Mouse (Mus musculus): ENCODE measurements at regions not wholly inside any gene's neighbourhood (a gene's known extent, or its start where the extent isn't known, plus 50 kb on each side); places are given as distances from the start of the nearest gene placed in this dataset.

DNA sequence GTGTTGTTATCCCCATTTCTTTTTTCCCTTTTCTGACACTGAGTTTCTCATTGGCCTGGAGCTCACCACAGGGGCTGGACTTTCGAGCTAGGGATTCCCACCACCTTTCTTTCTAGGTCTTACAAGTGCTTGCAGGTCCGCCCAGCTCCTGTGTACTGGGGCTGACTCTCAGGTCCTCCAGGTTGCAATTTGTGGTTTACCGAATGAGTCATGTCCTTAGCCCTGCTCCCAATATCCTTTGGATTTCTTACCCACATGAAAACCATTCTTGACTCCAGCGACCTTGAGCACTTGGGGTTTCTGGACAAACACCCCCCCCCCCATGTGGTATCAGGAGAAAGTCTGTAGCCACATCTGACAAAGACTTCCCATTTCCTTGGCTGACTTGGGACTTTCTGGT is 167.3 kb downstream of the Vrk1 start:
- no peak for TF ChIP-seq GATA4 (IDR thresholded peaks at IDR 0.05; ENCODE audit: insufficient replicate concordance, low read length)

DNA sequence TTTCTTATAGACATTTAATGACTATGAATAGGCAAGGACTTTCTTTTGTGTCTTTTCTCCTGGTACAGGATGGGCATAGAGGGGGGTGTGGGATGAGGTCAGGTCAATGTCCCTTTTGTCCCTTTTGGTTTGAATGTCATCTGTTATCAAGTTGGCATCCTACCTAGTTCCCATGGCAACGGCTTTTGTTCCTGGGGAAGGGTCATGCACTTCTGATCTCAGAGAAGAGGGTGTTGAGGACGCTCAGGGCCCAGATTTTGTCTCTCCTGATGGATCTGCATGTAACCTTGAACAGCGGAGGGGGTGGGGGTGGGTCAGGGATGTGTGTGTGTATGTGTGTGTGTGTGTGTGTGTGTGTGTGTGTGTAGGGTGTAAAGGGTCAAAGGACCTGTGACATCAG is 167.8 kb downstream of the Vrk1 start:
- TF ChIP-seq GATA4 (IDR thresholded peaks at IDR 0.05; ENCODE audit: insufficient replicate concordance, low read length): no peak

- no peak for TF ChIP-seq GATA4 (IDR thresholded peaks at IDR 0.05; ENCODE audit: insufficient replicate concordance, low read length)
These were observed 168.7 kb downstream of the Vrk1 start for GRCm38 (mm10) chr12:106178688-106179205.

- TF ChIP-seq GATA4 (IDR thresholded peaks at IDR 0.05; ENCODE audit: insufficient replicate concordance, low read length): no peak
These were observed 172.9 kb downstream of the Vrk1 start for GRCm38 (mm10) chr12:106182923-106183322.

GRCm38 (mm10) chr12:106183973-106184372 is 173.9 kb downstream of the Vrk1 start:
- no peak for TF ChIP-seq GATA4 (IDR thresholded peaks at IDR 0.05; ENCODE audit: insufficient replicate concordance, low read length)

DNA sequence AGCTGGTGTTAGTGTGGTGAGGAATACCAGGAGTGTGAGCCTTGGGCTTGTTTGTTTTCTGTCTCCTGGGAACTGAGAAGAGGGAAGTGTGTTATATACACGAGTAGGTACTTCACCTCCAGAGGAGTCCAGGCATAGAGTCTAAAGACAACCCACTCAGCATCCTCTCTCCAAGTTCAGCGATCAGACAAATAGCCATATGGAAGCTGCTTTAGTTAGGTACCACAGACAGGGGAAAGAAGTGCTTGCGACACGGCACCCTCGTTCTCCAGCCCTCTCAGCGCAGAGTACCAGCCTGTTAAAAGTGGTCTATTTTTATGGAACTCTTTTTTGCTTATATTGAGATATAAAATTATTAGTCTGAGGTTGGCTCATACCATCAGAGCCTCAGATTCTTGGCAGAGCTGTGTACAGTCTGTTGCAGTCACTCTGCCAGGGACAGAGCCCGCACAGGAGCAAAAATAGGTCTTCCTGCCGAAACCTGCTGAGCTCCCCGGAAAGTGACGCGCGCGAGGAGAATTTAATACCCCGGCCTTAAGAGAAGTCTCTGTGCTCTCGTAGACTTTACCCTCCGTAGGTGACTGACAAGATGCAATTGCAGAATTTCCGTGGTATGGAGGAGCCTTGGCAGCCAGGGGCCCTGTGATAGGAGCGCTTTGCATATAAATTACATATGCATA is 175.5 kb downstream of the Vrk1 start:
- TF ChIP-seq GATA4 (IDR thresholded peaks at IDR 0.05; ENCODE audit: insufficient replicate concordance, low read length): no peak

DNA sequence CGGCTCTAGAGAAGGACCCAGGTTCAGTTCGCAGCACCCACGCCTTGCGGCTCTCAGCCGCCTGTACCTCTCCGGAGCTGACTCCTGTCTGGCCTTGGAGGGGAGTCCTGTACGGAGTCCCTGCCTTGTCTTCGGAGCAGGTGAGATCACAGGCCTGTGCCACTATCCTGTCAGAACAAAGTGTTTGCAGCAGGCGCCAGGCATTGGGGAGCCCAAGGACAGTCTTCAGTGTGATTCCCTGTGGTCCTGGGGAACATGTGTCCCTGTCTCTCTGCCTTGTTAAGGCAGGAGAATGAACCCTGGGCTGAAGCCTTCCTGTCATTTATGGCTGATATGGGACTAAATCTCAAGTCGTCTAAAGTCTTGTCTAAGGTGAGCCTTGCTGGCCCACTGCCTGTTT is 176.5 kb downstream of the Vrk1 start:
- TF ChIP-seq GATA4 (IDR thresholded peaks at IDR 0.05; ENCODE audit: insufficient replicate concordance, low read length): no peak

- no peak for TF ChIP-seq GATA4 (IDR thresholded peaks at IDR 0.05; ENCODE audit: insufficient replicate concordance, low read length)
These were observed 181.7 kb downstream of the Vrk1 start for GRCm38 (mm10) chr12:106191771-106192170.

DNA sequence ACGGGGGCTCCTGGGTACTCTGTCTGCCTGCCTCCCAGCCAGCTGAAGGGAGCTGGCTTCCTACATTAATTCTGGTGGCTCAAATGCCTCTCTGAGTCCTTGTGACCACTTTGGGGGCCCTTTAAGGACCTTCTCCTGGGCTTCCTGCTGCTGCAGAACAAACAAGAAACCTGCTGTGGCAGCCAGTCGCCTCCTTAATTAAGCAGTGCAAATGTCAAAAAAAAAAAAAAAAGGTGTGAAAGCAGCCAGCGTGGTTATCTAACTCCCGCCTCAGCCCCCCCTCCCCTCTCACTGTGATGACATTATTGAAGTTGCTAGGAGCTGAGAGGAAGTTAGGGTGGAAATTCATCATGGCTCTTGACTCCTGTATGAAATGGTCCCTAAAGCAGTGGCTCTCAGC is 189.3 kb downstream of the Vrk1 start:
- TF ChIP-seq GATA4 (IDR thresholded peaks at IDR 0.05; ENCODE audit: insufficient replicate concordance, low read length): no peak

- no peak for TF ChIP-seq GATA4 (IDR thresholded peaks at IDR 0.05; ENCODE audit: insufficient replicate concordance, low read length)
These were observed 193.5 kb downstream of the Vrk1 start for GRCm38 (mm10) chr12:106203526-106203925.

GRCm38 (mm10) chr12:106210959-106211358 is 200.9 kb downstream of the Vrk1 start:
- TF ChIP-seq GATA4 (IDR thresholded peaks at IDR 0.05; ENCODE audit: insufficient replicate concordance, low read length): no peak

DNA sequence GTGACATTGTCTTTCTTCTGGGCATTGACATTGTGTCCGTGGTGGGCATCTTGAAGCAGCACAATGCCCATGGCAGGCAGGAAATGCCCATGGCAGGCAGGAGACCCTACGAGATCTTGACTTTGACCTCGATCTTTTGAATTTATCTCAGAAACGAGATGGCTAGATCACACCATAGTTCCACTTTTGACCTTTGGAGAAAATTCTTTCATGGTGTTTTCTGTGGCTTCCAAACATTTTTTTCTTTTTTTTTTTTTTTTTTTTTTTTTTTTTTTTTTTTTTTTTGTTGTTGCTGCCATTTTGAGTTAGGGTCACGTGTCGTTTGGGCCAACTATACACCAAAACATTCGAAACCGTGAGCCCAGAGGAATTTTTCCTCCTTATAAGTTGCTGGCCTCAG is 201.5 kb downstream of the Vrk1 start:
- no peak for TF ChIP-seq GATA4 (IDR thresholded peaks at IDR 0.05; ENCODE audit: insufficient replicate concordance, low read length)

GRCm38 (mm10) chr12:106212397-106212796 is 202.4 kb downstream of the Vrk1 start:
- no peak for TF ChIP-seq GATA4 (IDR thresholded peaks at IDR 0.05; ENCODE audit: insufficient replicate concordance, low read length)

GRCm38 (mm10) chr12:106220071-106220470 is 210.0 kb downstream of the Vrk1 start:
- no peak for TF ChIP-seq GATA4 (IDR thresholded peaks at IDR 0.05; ENCODE audit: insufficient replicate concordance, low read length)

- TF ChIP-seq GATA4 (IDR thresholded peaks at IDR 0.05; ENCODE audit: insufficient replicate concordance, low read length): no peak
These were observed 216.2 kb downstream of the Vrk1 start for GRCm38 (mm10) chr12:106226276-106226675.

- TF ChIP-seq GATA4 (IDR thresholded peaks at IDR 0.05; ENCODE audit: insufficient replicate concordance, low read length): no peak
These were observed 216.9 kb downstream of the Vrk1 start for GRCm38 (mm10) chr12:106226776-106227562.

- TF ChIP-seq GATA4 (IDR thresholded peaks at IDR 0.05; ENCODE audit: insufficient replicate concordance, low read length): no peak
These were observed 217.5 kb downstream of the Vrk1 start for GRCm38 (mm10) chr12:106227563-106227840.

Measured in liver, adult (tissue).